Comparison of ENCODE assay signal across 25 mouse cellular contexts in genomic region chr15:80731511-80731910, GRCm38 (mm10). TPM values are rescaled to one million over a fixed set of nuclear protein-coding genes. Genes with fewer than 3 reads are reported as not detected.
DNase-seq lines count a peak whose midpoint lies in the region; ATAC-seq and TF ChIP-seq lines count a peak whose summit lies in the region.
"Had no signal": no experiment of that assay in that cellular context is flagged by ENCODE, and none has a peak within 500 bp of the region (broad histone marks: within the 10 kb centered on the region; RNA-seq: fewer than 3 reads in every experiment).

No protein-coding gene starts in this region.

- H3K4me1 ChIP-seq in kidney, embryonic 14.5 days (ENCODE audit: control insufficient read depth, insufficient read depth, low read length) = peaks cover 13% of the 10 kb centered on the region; the same call in 1 of the 2 replicates
- peaks cover 7% of the 10 kb centered on the region; the same call in 1 of the 2 replicates for H3K4me1 ChIP-seq in kidney, postnatal 0 days (replicated peaks; ENCODE audit: insufficient read depth, low read length)
- H3K4me1 ChIP-seq in CH12.LX (ENCODE audit: control insufficient read depth in 1 of 2, insufficient read depth in 2 of 2) = peaks cover 24 to 82% of the 10 kb centered on the region in 2 experiments
- H3K4me1 ChIP-seq in MEL (ENCODE audit: control insufficient read depth in 1 of 2, insufficient read depth in 2 of 2, low read length in 2 of 2) = peaks cover 5 to 16% of the 10 kb centered on the region in 2 experiments
- H3K4me1 ChIP-seq: hindbrain, embryonic 13.5 days had no signal

- no peak overlapping the region for H3K4me3 ChIP-seq in kidney, embryonic 14.5 days (ENCODE audit: low read length)
- H3K4me3 ChIP-seq in kidney, postnatal 0 days (replicated peaks; ENCODE audit: low read depth, low read length) = no peak overlapping the region
- H3K4me3 ChIP-seq in CH12.LX (replicated peaks in 1 of 3; ENCODE audit: low read depth in 2 of 3, low read length in 2 of 3, poor library complexity in 1 of 3) = no peak overlapping the region
- H3K4me3 ChIP-seq in MEL (ENCODE audit: control insufficient read depth in 1 of 2, insufficient read depth in 1 of 2, low read depth in 2 of 2, low read length in 2 of 2) = no peak overlapping the region
- H3K4me3 ChIP-seq: forebrain, embryonic 10.5 days; forebrain, embryonic 13.5 days; heart, embryonic 12.5 days; heart, embryonic 15.5 days; hindbrain, embryonic 10.5 days; hindbrain, embryonic 13.5 days had no signal

- no peak overlapping the region for H3K9ac ChIP-seq in kidney, embryonic 14.5 days (ENCODE audit: low read depth, low read length)
- no peak overlapping the region for H3K9ac ChIP-seq in kidney, postnatal 0 days (ENCODE audit: low read depth, low read length)
- H3K9ac ChIP-seq in CH12.LX (ENCODE audit: insufficient read depth, low read depth) = 0 out of 2 replicates have a peak overlapping the region, but pooled peaks have one; percentile 18
- H3K9ac ChIP-seq in MEL (ENCODE audit: control insufficient read depth, low read depth, low read length, poor library complexity, severe bottlenecking) = no peak overlapping the region
- H3K9ac ChIP-seq: forebrain, embryonic 13.5 days; heart, embryonic 12.5 days; heart, embryonic 15.5 days; hindbrain, embryonic 13.5 days had no signal

- no peak for TF ChIP-seq EP300 in CH12.LX (IDR thresholded peaks at IDR 0.05; ENCODE audit: low read length)
- TF ChIP-seq EP300 in MEL (IDR thresholded peaks at IDR 0.05; ENCODE audit: low read depth in 1 of 2, low read length in 2 of 2) = peak in 1 of 2 experiments; percentile 52; a peak in 2 of 4 replicates

- in situ Hi-C loops in CH12.LX (cut with MboI; ENCODE audit: low pct_ligation_motif_present, low pct_unique_long_range_greater_than_20kb, low sequenced_read_pairs) = no loop called here

- TF ChIP-seq RAD21 in CH12.LX (IDR thresholded peaks at IDR 0.05; ENCODE audit: low read depth, low read length) (no peak; the same call in none of the 2 replicates), MEL (IDR thresholded peaks at IDR 0.05; ENCODE audit: low read depth, low read length) (no peak)

- H3K9me3 ChIP-seq in kidney, embryonic 14.5 days (ENCODE audit: control insufficient read depth, low read length) = no peaks in the 10 kb centered on the region
- H3K9me3 ChIP-seq in kidney, postnatal 0 days (replicated peaks; ENCODE audit: low read length) = no peaks in the 10 kb centered on the region
- H3K9me3 ChIP-seq in CH12.LX (replicated peaks; ENCODE audit: low read length) (no peaks in the 10 kb centered on the region), MEL (replicated peaks; ENCODE audit: insufficient read depth, low read length) (no peaks in the 10 kb centered on the region)
- H3K9me3 ChIP-seq: forebrain, embryonic 10.5 days; forebrain, embryonic 13.5 days; heart, embryonic 12.5 days; heart, embryonic 15.5 days; hindbrain, embryonic 10.5 days; hindbrain, embryonic 13.5 days had no signal

- TF ChIP-seq POLR2A in CH12.LX (IDR thresholded peaks at IDR 0.05; ENCODE audit: low read depth, low read length) (no peak), MEL (IDR thresholded peaks at IDR 0.05; ENCODE audit: control insufficient read depth in 1 of 2, insufficient read depth in 1 of 2, low read depth in 1 of 2, low read length in 2 of 2, poor library complexity in 1 of 2) (no peak)

- H3K79me2 ChIP-seq in CH12.LX (replicated peaks; ENCODE audit: control insufficient read depth, extremely low read depth, insufficient read depth, poor library complexity, severe bottlenecking) (peaks cover 35% of the 10 kb centered on the region), MEL (ENCODE audit: control insufficient read depth, insufficient read depth, low read length, poor library complexity) (no peaks in the 10 kb centered on the region)

- WGBS in kidney, embryonic 14.5 days = 56% methylated on average over 3 of the region's 3 CpGs
- 42% methylated on average over 3 of the region's 3 CpGs for WGBS in kidney, postnatal 0 days

- H3K27me3 ChIP-seq in kidney, embryonic 14.5 days (ENCODE audit: control insufficient read depth, insufficient read depth, low read length) = no peaks in the 10 kb centered on the region
- H3K27me3 ChIP-seq in kidney, postnatal 0 days (ENCODE audit: insufficient read depth, low read length) = no peaks in the 10 kb centered on the region
- H3K27me3 ChIP-seq in CH12.LX (replicated peaks) = no peaks in the 10 kb centered on the region
- H3K27me3 ChIP-seq in MEL (ENCODE audit: control insufficient read depth in 1 of 2, insufficient read depth in 2 of 2, low read length in 2 of 2) = no peaks in the 10 kb centered on the region
- H3K27me3 ChIP-seq: forebrain, embryonic 13.5 days; heart, embryonic 12.5 days; heart, embryonic 15.5 days; hindbrain, embryonic 13.5 days; Patski had no signal

- no peak for TF ChIP-seq CTCF in kidney, postnatal 0 days (IDR thresholded peaks at IDR 0.05; ENCODE audit: low read depth)
- TF ChIP-seq CTCF in CH12.LX (conservative IDR thresholded peaks at IDR 0.05 in 1 of 2, IDR thresholded peaks at IDR 0.05 in 1 of 2; ENCODE audit: low read depth in 2 of 2, low read length in 2 of 2) (peak in 1 of 2 experiments; percentile 7; a peak in 1 of 4 replicates), MEL (IDR thresholded peaks at IDR 0.05 in 2 of 3, conservative IDR thresholded peaks at IDR 0.05 in 1 of 3; ENCODE audit: control insufficient read depth in 1 of 3, insufficient read depth in 1 of 3, low read depth in 2 of 3, low read length in 3 of 3, poor library complexity in 1 of 3, severe bottlenecking in 1 of 3) (no peak)

- dilution Hi-C loops in CH12.LX (cut with MboI; ENCODE audit: extremely low pct_ligation_motif_present, extremely low pct_unique_long_range_greater_than_20kb, low sequenced_read_pairs) = no loop called here

- ATAC-seq in kidney, embryonic 14.5 days (ENCODE audit: low FRiP score, low TSS enrichment) = no peak
- ATAC-seq in kidney, postnatal 0 days (replicated peaks; ENCODE audit: low FRiP score, low read depth) = no peak
- ATAC-seq: CD4-positive, CD25-positive, alpha-beta regulatory T cell, adult 4 months; forebrain, embryonic 13.5 days; forebrain, embryonic 16.5 days; hindbrain, embryonic 16.5 days; Patski had no signal

- H3K27ac ChIP-seq in kidney, embryonic 14.5 days (ENCODE audit: low read depth, low read length) = peak overlapping the region; percentile 32; the same call in 1 of the 2 replicates
- H3K27ac ChIP-seq in kidney, postnatal 0 days = peak overlapping the region; percentile 50; the same call in 1 of the 2 replicates
- H3K27ac ChIP-seq in CH12.LX (ENCODE audit: insufficient read depth, low read depth) (peak overlapping the region; percentile 43; the same call in 1 of the 2 replicates), MEL (ENCODE audit: control insufficient read depth, low read depth, low read length) (no peak overlapping the region)
- H3K27ac ChIP-seq: forebrain, embryonic 10.5 days; forebrain, embryonic 13.5 days; heart, embryonic 15.5 days; hindbrain, embryonic 10.5 days; hindbrain, embryonic 13.5 days had no signal

- H3K4me2 ChIP-seq in kidney, embryonic 14.5 days (replicated peaks; ENCODE audit: low read depth, low read length) = no peak overlapping the region
- H3K4me2 ChIP-seq in kidney, postnatal 0 days (ENCODE audit: low read length) = no peak overlapping the region
- peak overlapping the region; percentile 70; the same call in 1 of the 2 replicates for H3K4me2 ChIP-seq in CH12.LX (ENCODE audit: insufficient read depth, low read depth, poor library complexity, severe bottlenecking)
- H3K4me2 ChIP-seq: forebrain, embryonic 13.5 days; heart, embryonic 12.5 days; heart, embryonic 15.5 days; hindbrain, embryonic 13.5 days had no signal

- no peaks in the 10 kb centered on the region for H3K36me3 ChIP-seq in kidney, embryonic 14.5 days (ENCODE audit: control insufficient read depth, insufficient read depth, low read length)
- no peaks in the 10 kb centered on the region for H3K36me3 ChIP-seq in kidney, postnatal 0 days (ENCODE audit: insufficient read depth, low read length)
- H3K36me3 ChIP-seq in CH12.LX (replicated peaks in 1 of 2; ENCODE audit: control insufficient read depth in 1 of 2, insufficient read depth in 1 of 2, low read length in 1 of 2) (no peaks in the 10 kb centered on the region), MEL (ENCODE audit: control insufficient read depth in 1 of 2, insufficient read depth in 2 of 2, low read length in 2 of 2) (peaks cover 0 to 16% of the 10 kb centered on the region in 2 experiments; a peak in 2 of 4 replicates)
- H3K36me3 ChIP-seq: forebrain, embryonic 10.5 days; heart, embryonic 12.5 days; heart, embryonic 15.5 days; hindbrain, embryonic 10.5 days; hindbrain, embryonic 13.5 days had no signal

- no peak for DNase-seq in kidney, postnatal 25 days
- no peak for DNase-seq in kidney, postnatal 0 days (ENCODE audit: low spot score)
- DNase-seq in kidney, postnatal 4 days = no peak
- DNase-seq in CH12.LX (ENCODE audit: extremely low read depth) (no peak), MEL (ENCODE audit: low read depth, low spot score) (peak; percentile 51)
- DNase-seq: adrenal gland, postnatal 10 days; adrenal gland, postnatal 36 days; cerebellum, adult 18-20 months; cerebellum, adult 9-10 months; cerebellum, postnatal 14 days; gastrocnemius, postnatal 10 days; gastrocnemius, postnatal 36 days; heart, postnatal 10 days; heart, postnatal 36 days had no signal

TF ChIP-seq in CH12.LX, 34 proteins besides CTCF, POLR2A, EP300 and RAD21 (continues in another document):
- TF ChIP-seq RCOR1 (conservative IDR thresholded peaks at IDR 0.05; ENCODE audit: low read depth, low read length) = no peak

TF ChIP-seq in MEL, 35 proteins besides CTCF, POLR2A, EP300 and RAD21 (continues in another document):
- TF ChIP-seq BHLHE40 (IDR thresholded peaks at IDR 0.05; ENCODE audit: borderline replicate concordance, low read depth, low read length) = no peak

RNA-seq across cellular contexts. Expression of gene Tnrc6b, which starts 20.4 kb away (rescaled TPM):
- 21.9 and 23.2 TPM in 2 replicates for polyA plus RNA-seq in kidney, embryonic 14.5 days (2014; fragmentation: Nextera tagmentation; extraction: Ambion mirVana)
- polyA plus RNA-seq in kidney, postnatal 0 days (2015; fragmentation: Nextera tagmentation; extraction: Ambion mirVana) = 11.2 and 15.4 TPM in 2 replicates
- total RNA-seq in CH12.LX (2012; rRNA removed) = 16.1 and 16.2 TPM in 2 replicates
- 5.1 and 6.0 TPM in 2 replicates for total RNA-seq in CH12.LX (2014; rRNA removed)
- polyA plus RNA-seq in CH12.LX (2012; ENCODE audit: insufficient read length, low read depth) = 15.0 and 17.1 TPM in 2 replicates
- 8.0 and 8.2 TPM in 2 replicates for total RNA-seq in MEL (2012; rRNA removed)
- polyA plus RNA-seq in MEL (2012; ENCODE audit: insufficient read depth in 1 of 2, insufficient read length in 2 of 2, low read depth in 1 of 2, low replicate concordance in 2 of 2, missing spikeins in 1 of 2) = 10 to 100 TPM in 1 of 2 experiments, 1 to 10 TPM in 1; 7.8 to 13.9 TPM

RNA-seq across cellular contexts. Expression of gene Fam83f, which starts 59.9 kb away (rescaled TPM):
- polyA plus RNA-seq in kidney, embryonic 14.5 days (2014; fragmentation: Nextera tagmentation; extraction: Ambion mirVana) = 1.4 and 2.9 TPM in 2 replicates
- 5.6 and 6.1 TPM in 2 replicates for polyA plus RNA-seq in kidney, postnatal 0 days (2015; fragmentation: Nextera tagmentation; extraction: Ambion mirVana)
- total RNA-seq in CH12.LX (2012; rRNA removed) (0.04 and 0.08 TPM in 2 replicates), CH12.LX (2014; rRNA removed) (0.16 and 0.27 TPM in 2 replicates), MEL (2012; rRNA removed) (not detected in 2 replicates)
- polyA plus RNA-seq in CH12.LX (2012; ENCODE audit: insufficient read length, low read depth) (0.19 and 0.20 TPM in 2 replicates), MEL (2012; ENCODE audit: insufficient read depth in 1 of 2, insufficient read length in 2 of 2, low read depth in 1 of 2, low replicate concordance in 2 of 2, missing spikeins in 1 of 2) (not detected)
- polyA plus RNA-seq: forebrain, embryonic 13.5 days; forebrain, embryonic 16.5 days; Patski had no signal
